Mouse (Mus musculus) lung, postnatal 0 days (tissue): ENCODE results near the gene Gata2. TPM values are rescaled to one million over a fixed set of nuclear protein-coding genes. Genes with fewer than 3 reads are reported as not detected.

Experiments
- ATAC-seq: fragments of 200-750 bp; cut with Nextera tagmentation; 2 replicates; pipeline ENCODE4 v1.8.0; 2017; ENCODE audit warnings: moderate library complexity
- DNase-seq: peaks from one replicate; pipeline ENCODE4 v3.0.0-alpha.2; 2016; ENCODE audit warnings: low spot score
- H3K27ac ChIP-seq: fragments of 300-500 bp; sonication (generic); 2 replicates; pipeline ENCODE4 v1.5.1; 2014; ENCODE audit warnings: antibody characterized with exemption, mild to moderate bottlenecking, low read length, mixed read lengths
- H3K27me3 ChIP-seq: fragments of 300-500 bp; sonication (generic); replicated peaks from 2 replicates; pipeline ENCODE4 v1.6.1; 2014; ENCODE audit warnings: low read length, mixed read lengths; ENCODE audit not compliant: insufficient read depth
- H3K36me3 ChIP-seq: fragments of 300-500 bp; sonication (generic); 2 replicates; pipeline ENCODE4 v1.6.1; 2014; ENCODE audit warnings: low read length, mixed read lengths; ENCODE audit not compliant: insufficient read depth
- H3K4me1 ChIP-seq: fragments of 300-500 bp; sonication (generic); 2 replicates; pipeline ENCODE4 v1.6.1; 2014; ENCODE audit warnings: antibody characterized with exemption, low read depth, low read length, mixed read lengths; ENCODE audit not compliant: insufficient read depth
- H3K4me2 ChIP-seq: fragments of 300-500 bp; sonication (generic); replicated peaks from 2 replicates; pipeline ENCODE4 v1.6.1; 2014; ENCODE audit warnings: low read depth, mild to moderate bottlenecking, low read length, moderate library complexity, mixed read lengths
- H3K4me3 ChIP-seq: fragments of 300-500 bp; sonication (generic); 2 replicates; pipeline ENCODE4 v1.5.1; 2014; ENCODE audit warnings: low read depth, low read length
- H3K9ac ChIP-seq: fragments of 300-500 bp; sonication (generic); replicated peaks from 2 replicates; pipeline ENCODE4 v1.6.1; 2014; ENCODE audit warnings: low read depth, mild to moderate bottlenecking
- H3K9me3 ChIP-seq: fragments of 300-500 bp; sonication (generic); 2 replicates; pipeline ENCODE4 v1.6.1; 2016; ENCODE audit warnings: low read length, mixed read lengths
- CTCF ChIP-seq: IDR thresholded peaks from 2 replicates; pipeline ENCODE4 v1.5.1; 2016; ENCODE audit warnings: antibody characterized with exemption, mild to moderate bottlenecking
- EP300 ChIP-seq: IDR thresholded peaks from 2 replicates; pipeline ENCODE4 v1.6.1; 2016; ENCODE audit warnings: antibody characterized with exemption, mild to moderate bottlenecking, control low read depth
- WGBS: fragments of 180-500 bp; shearing (Covaris S2); extraction: QIAGEN DNeasy Blood & Tissue Kit; methylation state at CpG from one replicate; pipeline ENCODE4 v1.1.7; 2014; 5-methylcytosine and 5-hydroxymethylcytosine counted together
- polyA plus RNA-seq: library from polyadenylated mRNA; unstranded; fragments of >200 nt; fragmentation: Nextera tagmentation; extraction: Ambion mirVana; gene quantifications from 2 replicates; pipeline ENCODE4 v1.2.1, GENCODE M21; 2015

Gene Gata2
- polyA plus RNA-seq, 1 experiment from 2014 or later: 104 TPM

DNA sequence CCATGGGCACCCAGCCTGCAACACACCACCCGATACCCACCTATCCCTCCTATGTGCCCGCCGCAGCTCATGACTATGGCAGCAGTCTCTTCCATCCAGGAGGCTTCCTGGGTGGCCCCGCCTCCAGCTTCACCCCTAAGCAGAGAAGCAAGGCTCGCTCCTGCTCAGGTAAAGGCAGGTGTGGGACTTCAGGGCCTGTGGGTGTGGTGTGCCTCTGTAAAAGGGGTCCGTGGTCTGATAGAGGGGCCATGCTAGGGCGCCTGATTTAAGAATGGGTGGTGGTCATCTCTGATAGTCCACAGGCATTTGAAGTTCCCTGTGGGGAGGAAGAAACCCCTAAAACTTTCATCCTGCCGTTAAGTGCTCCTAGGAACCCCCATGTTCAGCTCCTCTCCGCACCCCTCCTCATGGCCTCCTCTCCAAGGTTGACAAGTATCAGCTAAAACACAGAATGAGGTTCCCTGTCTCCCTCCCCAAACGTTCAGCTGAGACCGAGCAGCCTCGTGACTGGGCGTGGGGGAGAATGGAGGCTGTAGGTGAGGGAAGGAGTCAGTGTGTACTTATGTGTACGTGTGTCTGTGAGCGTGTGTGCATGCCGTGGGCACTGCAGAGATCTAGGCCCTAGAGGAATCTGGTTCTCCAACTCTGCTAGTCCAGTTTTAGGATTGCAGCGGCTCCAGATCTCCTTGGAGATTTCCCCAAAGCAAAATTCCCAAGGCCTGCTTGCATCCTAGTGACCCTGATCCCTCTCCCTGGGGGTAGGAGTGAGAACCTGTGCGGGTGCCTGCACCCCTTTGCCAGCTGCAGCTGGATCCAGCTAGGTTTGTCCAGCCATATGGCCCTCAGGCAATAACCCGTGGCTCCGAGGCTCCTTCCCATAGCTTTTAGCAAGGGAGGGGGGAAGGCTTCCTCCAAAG, 7.3 kb downstream of the Gata2 start:
- Histone ChIP-seq H3K4me1 (peaks cover 22% of the 10 kb centered on the region; the same call in 1 of the 2 replicates), H3K9me3 (no peaks in the 10 kb centered on the region), H3K36me3 (no peaks in the 10 kb centered on the region), H3K27me3 (peaks cover 80% of the 10 kb centered on the region), H3K9ac (peak overlapping the region; percentile 12; the same call in 1 of the 2 replicates), H3K27ac (no peak overlapping the region), H3K4me3 (peak overlapping the region; percentile 52), H3K4me2 (peak overlapping the region; percentile 69)
- ATAC-seq: no peak
- TF ChIP-seq EP300: no peak
- TF ChIP-seq CTCF: no peak
- peak; percentile 4 for DNase-seq
- 36% methylated on average over 20 of the region's 20 CpGs for WGBS

- H3K36me3 ChIP-seq: no peaks in the 10 kb centered on the region
- H3K9ac ChIP-seq: peak overlapping the region; percentile 29; the same call in 1 of the 2 replicates
- H3K4me1 ChIP-seq: peaks cover 20% of the 10 kb centered on the region; the same call in 1 of the 2 replicates
- 0 out of 2 replicates have a peak overlapping the region, but pooled peaks have one; percentile 7 for H3K27ac ChIP-seq
- no peak for TF ChIP-seq EP300
- TF ChIP-seq CTCF: no peak
- peaks cover 71% of the 10 kb centered on the region for H3K27me3 ChIP-seq
- peak overlapping the region; percentile 6 for H3K4me3 ChIP-seq
- DNase-seq (no peak), ATAC-seq (no peak)
- peak overlapping the region; percentile 69 for H3K4me2 ChIP-seq
- WGBS: 28% methylated on average over 14 of the region's 15 CpGs
- no peaks in the 10 kb centered on the region for H3K9me3 ChIP-seq
These were observed 8.4 kb downstream of the Gata2 start for GRCm38 (mm10) chr6:88201926-88202700.

- TF ChIP-seq EP300 (peak; percentile 94), CTCF (peak; percentile 20)
- Histone ChIP-seq H3K4me2 (peak overlapping the region; percentile 69), H3K4me1 (0 out of 2 replicates have a peak, but pooled peaks cover 11% of the 10 kb centered on the region), H3K27ac (peak overlapping the region; percentile 27; the same call in 1 of the 2 replicates), H3K9ac (no peak overlapping the region), H3K4me3 (peak overlapping the region; percentile 15), H3K36me3 (no peaks in the 10 kb centered on the region), H3K9me3 (no peaks in the 10 kb centered on the region), H3K27me3 (peaks cover 61% of the 10 kb centered on the region)
- peak; percentile 72 for DNase-seq
- 4% methylated on average over 24 of the region's 24 CpGs for WGBS
- peak; percentile 49 for ATAC-seq
These were observed 9.4 kb downstream of the Gata2 start for GRCm38 (mm10) chr6:88202921-88203690.

DNA sequence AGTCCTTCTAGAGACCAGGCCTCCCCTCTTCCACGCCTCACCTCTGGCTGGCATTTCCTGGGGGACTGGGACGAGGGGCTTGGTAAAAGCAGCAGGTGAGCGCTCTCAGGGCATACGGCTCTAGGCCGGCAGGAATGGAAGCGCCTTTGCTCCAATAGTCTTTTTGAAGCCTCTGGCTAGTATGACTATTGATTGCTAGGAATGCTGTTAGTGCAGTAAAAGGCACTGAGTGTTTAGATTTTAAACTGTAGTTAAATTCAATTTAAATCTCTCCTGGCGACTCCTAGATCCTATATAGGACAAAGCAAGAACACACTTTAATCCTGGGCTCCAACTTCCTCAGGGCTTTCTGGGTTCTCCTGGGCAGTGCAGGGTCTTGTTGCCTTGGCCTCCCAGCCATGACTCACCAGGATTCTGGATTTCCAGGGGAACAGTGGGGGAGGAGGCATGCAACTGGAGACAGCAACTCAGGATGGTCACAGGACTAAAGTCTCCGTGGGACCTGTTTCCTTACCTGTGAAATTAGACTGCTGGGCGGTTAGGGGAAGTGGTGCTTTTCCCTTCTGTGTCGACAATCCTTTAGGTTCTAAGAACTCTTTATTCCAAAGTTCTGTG, 10.2 kb downstream of the Gata2 start:
- H3K4me2 ChIP-seq: peak overlapping the region; percentile 69
- peak overlapping the region; percentile 15 for H3K4me3 ChIP-seq
- TF ChIP-seq CTCF (no peak), EP300 (no peak)

GRCm38 (mm10) chr6:88204531-88205385, 11.1 kb downstream of the Gata2 start:
- WGBS: 30% methylated on average over 25 of the region's 25 CpGs
- H3K9ac ChIP-seq: no peak overlapping the region
- H3K4me2 ChIP-seq: no peak overlapping the region
- TF ChIP-seq CTCF: no peak
- no peak for TF ChIP-seq EP300
- H3K4me1 ChIP-seq: 0 out of 2 replicates have a peak, but pooled peaks cover 4% of the 10 kb centered on the region
- ATAC-seq (no peak), DNase-seq (no peak)
- H3K9me3 ChIP-seq: no peaks in the 10 kb centered on the region
- H3K36me3 ChIP-seq: no peaks in the 10 kb centered on the region
- no peak overlapping the region; the same call in 1 of the 2 replicates for H3K27ac ChIP-seq
- peaks cover 45% of the 10 kb centered on the region for H3K27me3 ChIP-seq
- H3K4me3 ChIP-seq: no peak overlapping the region

More for the DNA sequence above, 10.2 kb downstream of the Gata2 start:
- no peak overlapping the region for H3K9ac ChIP-seq
- DNase-seq (no peak), ATAC-seq (no peak)
- H3K27me3 ChIP-seq: peaks cover 53% of the 10 kb centered on the region
- WGBS: 34% methylated on average over 9 of the region's 10 CpGs
- H3K4me1 ChIP-seq: 0 out of 2 replicates have a peak, but pooled peaks cover 7% of the 10 kb centered on the region
- no peaks in the 10 kb centered on the region for H3K36me3 ChIP-seq
- peak overlapping the region; percentile 27; the same call in 1 of the 2 replicates for H3K27ac ChIP-seq
- no peaks in the 10 kb centered on the region for H3K9me3 ChIP-seq
